Comparison of ENCODE assay signal across 12 mouse cellular contexts in genomic region chrX:8314905-8315304, GRCm38 (mm10). TPM values are rescaled to one million over a fixed set of nuclear protein-coding genes. Genes with fewer than 3 reads are reported as not detected.
DNase-seq lines count a peak whose midpoint lies in the region; ATAC-seq and TF ChIP-seq lines count a peak whose summit lies in the region.
"Not testable (repeated sequence)": the region's sequence is repeated elsewhere in the genome, so short reads cannot be mapped to it uniquely, and the experiment has no call there.
"Had no signal": no experiment of that assay in that cellular context is flagged by ENCODE, and none has a peak within 500 bp of the region (broad histone marks: within the 10 kb centered on the region; RNA-seq: fewer than 3 reads in every experiment).

No protein-coding gene starts in this region.

- not testable (repeated sequence) for H3K4me3 ChIP-seq in forebrain, embryonic 11.5 days (ENCODE audit: low read depth, low read length); intestine, postnatal 0 days (ENCODE audit: low read depth, low read length); midbrain, embryonic 10.5 days

- H3K9me3 ChIP-seq in forebrain, embryonic 11.5 days (ENCODE audit: control insufficient read depth, low read length); intestine, postnatal 0 days (ENCODE audit: control insufficient read depth); midbrain, embryonic 10.5 days (replicated peaks): not testable (repeated sequence)

- not testable (repeated sequence) for H3K27me3 ChIP-seq in forebrain, embryonic 11.5 days (ENCODE audit: control insufficient read depth, insufficient read depth, low read length); intestine, postnatal 0 days (replicated peaks; ENCODE audit: control insufficient read depth, insufficient read depth, low read length); midbrain, embryonic 10.5 days (ENCODE audit: low read depth, poor library complexity, severe bottlenecking)

- DNase-seq in MEL-GATA-1-ER (ENCODE audit: extremely low read depth, low read depth) = peak; percentile 66
- peak; percentile 57 for DNase-seq in c-Kit-positive CD71-positive TER-119-negative erythroid progenitor cells, embryonic 14.5 days (ENCODE audit: low read depth)
- peak; percentile 56 for DNase-seq in forebrain, embryonic 11.5 days (ENCODE audit: low spot score)
- DNase-seq in left cerebral cortex, adult 8-10 months (ENCODE audit: low spot score in 2 of 2) = peak; percentile 5 to 7
- DNase-seq in midbrain, embryonic 10.5 days (ENCODE audit: low spot score) = peak; percentile 13
- DNase-seq in spleen, postnatal 10 days (ENCODE audit: low spot score in 2 of 2) = peak; percentile 53 to 81
- DNase-seq in urinary bladder, postnatal 4 days (ENCODE audit: low spot score in 2 of 2) = peak; percentile 16 to 67

- not testable (repeated sequence) for H3K36me3 ChIP-seq in forebrain, embryonic 11.5 days (ENCODE audit: control insufficient read depth, insufficient read depth, low read length); intestine, postnatal 0 days (ENCODE audit: control insufficient read depth, insufficient read depth); midbrain, embryonic 10.5 days

- not testable (repeated sequence) for H3K27ac ChIP-seq in forebrain, embryonic 11.5 days (ENCODE audit: low read depth, low read length); intestine, postnatal 0 days (ENCODE audit: low read depth, low read length); midbrain, embryonic 10.5 days (replicated peaks)

- TF ChIP-seq CTCF in intestine, postnatal 0 days (IDR thresholded peaks at IDR 0.05; ENCODE audit: low read depth) = peak; percentile 58

- H3K4me1 ChIP-seq in forebrain, embryonic 11.5 days (replicated peaks; ENCODE audit: control insufficient read depth, insufficient read depth, low read length); intestine, postnatal 0 days (replicated peaks; ENCODE audit: control insufficient read depth, insufficient read depth, low read length); midbrain, embryonic 10.5 days: not testable (repeated sequence)

- not testable (repeated sequence) for H3K9ac ChIP-seq in forebrain, embryonic 11.5 days (ENCODE audit: low read length); intestine, postnatal 0 days (ENCODE audit: low read depth, low read length)

- ATAC-seq in forebrain, embryonic 11.5 days (replicated peaks; ENCODE audit: low FRiP score); intestine, postnatal 0 days: not testable (repeated sequence)

- not testable (repeated sequence) for H3K4me2 ChIP-seq in forebrain, embryonic 11.5 days (ENCODE audit: low read depth, low read length, severe bottlenecking); intestine, postnatal 0 days (replicated peaks; ENCODE audit: low read depth)

- 14% methylated on average over 7 of the region's 7 CpGs for WGBS in forebrain, embryonic 11.5 days
- WGBS in intestine, postnatal 0 days = 11% methylated on average over 7 of the region's 7 CpGs
- 12% methylated on average over 7 of the region's 7 CpGs for WGBS in midbrain, embryonic 10.5 days

RNA-seq across cellular contexts. Expression of gene Ssxb10, which starts 12.3 kb away (rescaled TPM):
- polyA plus RNA-seq in forebrain, embryonic 11.5 days (2014; fragmentation: Nextera tagmentation; extraction: Ambion mirVana) = not detected in 2 replicates
- not detected in 2 replicates for polyA plus RNA-seq in intestine, postnatal 0 days (2015; fragmentation: Nextera tagmentation; extraction: Ambion mirVana)
- total RNA-seq in left cerebral cortex, adult 8-10 months (2022) = not detected
- not detected in 2 replicates for polyA plus RNA-seq in midbrain, embryonic 10.5 days (2016; fragmentation: Nextera tagmentation; extraction: Ambion mirVana)
- total RNA-seq: layer of hippocampus, adult 18-20 months had no signal
- polyA plus RNA-seq: embryonic facial prominence, embryonic 13.5 days; heart, embryonic 10.5 days; midbrain, embryonic 16.5 days had no signal

RNA-seq across cellular contexts. Expression of gene Slc38a5, which starts 44.0 kb away (rescaled TPM):
- polyA plus RNA-seq in forebrain, embryonic 11.5 days (2014; fragmentation: Nextera tagmentation; extraction: Ambion mirVana) = 5.4 and 6.1 TPM in 2 replicates
- polyA plus RNA-seq in intestine, postnatal 0 days (2015; fragmentation: Nextera tagmentation; extraction: Ambion mirVana) = 1.1 and 1.3 TPM in 2 replicates
- 1 to 10 TPM; 3.0 to 4.2 (median 3.7) TPM for total RNA-seq in left cerebral cortex, adult 8-10 months (2022)
- polyA plus RNA-seq in midbrain, embryonic 10.5 days (2016; fragmentation: Nextera tagmentation; extraction: Ambion mirVana) = 4.6 and 4.8 TPM in 2 replicates

RNA-seq across cellular contexts. Expression of gene Ssxb9, which starts 51.9 kb away (rescaled TPM):
- polyA plus RNA-seq in forebrain, embryonic 11.5 days (2014; fragmentation: Nextera tagmentation; extraction: Ambion mirVana) = not detected in 2 replicates
- not detected in 2 replicates for polyA plus RNA-seq in intestine, postnatal 0 days (2015; fragmentation: Nextera tagmentation; extraction: Ambion mirVana)
- not detected for total RNA-seq in left cerebral cortex, adult 8-10 months (2022)
- not detected in 2 replicates for polyA plus RNA-seq in midbrain, embryonic 10.5 days (2016; fragmentation: Nextera tagmentation; extraction: Ambion mirVana)
- total RNA-seq: layer of hippocampus, adult 18-20 months had no signal
- polyA plus RNA-seq: embryonic facial prominence, embryonic 13.5 days; heart, embryonic 10.5 days; midbrain, embryonic 16.5 days had no signal

Comparison
In these comparisons a context has a peak if more than half of its experiments do, and no peak if none do; other contexts are left out.
1. DNase-seq: peak in every context shown above with its lines; median percentile 67 in spleen, postnatal 10 days; 66 in MEL-GATA-1-ER; 57 in c-Kit-positive CD71-positive TER-119-negative erythroid progenitor cells, embryonic 14.5 days; 56 in forebrain, embryonic 11.5 days; 42 in urinary bladder, postnatal 4 days; 13 in midbrain, embryonic 10.5 days; 6 in left cerebral cortex, adult 8-10 months.